Mouse (Mus musculus) bone marrow, adult 2 months (tissue): Measurements from ENCODE around the gene Gli2. TPM values are rescaled to one million over a fixed set of nuclear protein-coding genes. Genes with fewer than 3 reads are reported as not detected.

Experiments
- H3K27ac ChIP-seq: fragments of 200-500 bp; 2 replicates; pipeline ENCODE4 v1.5.1; 2012; ENCODE audit warnings: low read depth, mild to moderate bottlenecking, control low read depth, inconsistent platforms, low read length; ENCODE audit not compliant: control insufficient read depth, poor library complexity, insufficient read depth
- H3K4me1 ChIP-seq: fragments of 200-500 bp; 2 replicates; pipeline ENCODE4 v1.6.1; 2011; ENCODE audit warnings: low read length; ENCODE audit not compliant: control insufficient read depth, insufficient read depth
- H3K4me3 ChIP-seq: fragments of 200-500 bp; replicated peaks from 2 replicates; pipeline ENCODE3; 2011; ENCODE audit warnings: mild to moderate bottlenecking, low read depth, low read length, control low read depth; ENCODE audit not compliant: control insufficient read depth
- CTCF ChIP-seq: fragments of 200-500 bp; IDR thresholded peaks from 2 replicates; pipeline ENCODE4 v1.5.1; 2011; ENCODE audit warnings: low read length, control low read depth; ENCODE audit not compliant: control insufficient read depth, insufficient read depth
- POLR2A ChIP-seq: fragments of 200-500 bp; IDR thresholded peaks from 2 replicates; pipeline ENCODE4 v1.6.1; 2011; ENCODE audit warnings: low read depth, mild to moderate bottlenecking, control low read depth, low read length, borderline replicate concordance; ENCODE audit not compliant: control insufficient read depth
- WGBS: fragments of 180-500 bp; shearing (Covaris S2); methylation state at CpG from one replicate; pipeline ENCODE4 v1.1.7; 2018; 5-methylcytosine and 5-hydroxymethylcytosine counted together
- polyA plus RNA-seq: library from polyadenylated mRNA; stranded (reverse); fragments of >200 nt; gene quantifications from 2 replicates; pipeline ENCODE4 v1.2.4, GENCODE M21; 2011; ENCODE audit warnings: low replicate concordance; ENCODE audit not compliant: missing spikeins, insufficient read depth, insufficient read length

Gli2 gene
- polyA plus RNA-seq, 1 experiment, result not detected

- Histone ChIP-seq H3K4me3 (no peak overlapping the region), H3K4me1 (no peaks in the 10 kb centered on the region), H3K27ac (no peak overlapping the region)
- 21% methylated on average over 6 of the region's 6 CpGs for WGBS
- no peak for TF ChIP-seq POLR2A
- TF ChIP-seq CTCF, result no peak
Observed at GRCm38 (mm10) chr1:119048547-119048946, 4.9 kb downstream of the Gli2 start.

DNA sequence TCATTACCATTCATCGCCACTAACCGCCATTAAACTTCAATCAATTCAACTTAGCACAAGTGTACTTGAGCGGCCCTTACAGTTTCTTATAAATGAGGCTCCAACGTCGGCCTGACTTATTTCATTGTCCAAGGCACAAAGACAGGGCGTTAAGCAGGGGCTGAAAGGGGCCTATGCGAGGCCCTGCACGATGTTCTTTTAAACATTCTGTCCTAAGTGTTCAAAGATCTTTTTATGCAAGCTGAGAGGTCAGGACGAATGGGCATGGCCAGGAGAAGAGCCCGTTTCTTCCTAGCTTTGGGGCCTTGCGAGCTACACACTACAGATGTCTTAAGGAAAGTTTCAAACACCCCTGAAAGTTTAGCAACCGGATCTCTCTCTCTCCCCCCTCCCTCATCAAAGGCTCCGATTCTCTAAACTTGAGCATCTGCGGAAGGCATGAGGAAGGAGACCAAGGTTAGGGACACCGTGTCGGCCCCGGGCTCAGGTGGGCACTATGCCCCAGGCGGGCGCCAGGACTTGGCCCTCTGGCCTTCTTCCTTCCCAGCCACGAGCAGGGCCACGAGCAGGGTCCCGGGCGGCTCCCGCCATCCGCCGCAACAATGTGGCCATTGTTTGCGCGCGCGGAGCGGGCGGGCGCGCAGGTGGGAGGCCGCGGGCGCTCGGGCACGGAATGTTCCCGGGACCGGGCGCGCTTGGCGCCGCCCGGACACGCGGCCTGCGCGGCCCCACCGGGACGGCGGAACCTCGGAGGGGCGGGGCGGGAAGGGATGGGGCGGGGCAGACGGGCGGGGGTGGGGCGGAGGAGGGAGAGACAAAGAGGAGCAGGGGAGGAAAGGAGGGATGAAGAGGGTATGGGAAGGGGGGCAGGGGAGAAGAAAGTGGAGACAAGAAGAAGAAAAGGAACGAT, 5.7 kb downstream of the Gli2 start:
- H3K4me3 ChIP-seq, result no peak overlapping the region
- no peak overlapping the region for H3K27ac ChIP-seq
- TF ChIP-seq CTCF (no peak), POLR2A (no peak)
- no peaks in the 10 kb centered on the region for H3K4me1 ChIP-seq
- 11% methylated on average over 60 of the region's 61 CpGs for WGBS

- no peak overlapping the region for H3K27ac ChIP-seq
- no peaks in the 10 kb centered on the region for H3K4me1 ChIP-seq
- TF ChIP-seq CTCF (no peak), POLR2A (no peak)
- 70% methylated on average over 1 of the region's 1 CpGs for WGBS
- H3K4me3 ChIP-seq, result no peak overlapping the region
Observed at GRCm38 (mm10) chr1:119038436-119038835, 15.0 kb downstream of the Gli2 start.

DNA sequence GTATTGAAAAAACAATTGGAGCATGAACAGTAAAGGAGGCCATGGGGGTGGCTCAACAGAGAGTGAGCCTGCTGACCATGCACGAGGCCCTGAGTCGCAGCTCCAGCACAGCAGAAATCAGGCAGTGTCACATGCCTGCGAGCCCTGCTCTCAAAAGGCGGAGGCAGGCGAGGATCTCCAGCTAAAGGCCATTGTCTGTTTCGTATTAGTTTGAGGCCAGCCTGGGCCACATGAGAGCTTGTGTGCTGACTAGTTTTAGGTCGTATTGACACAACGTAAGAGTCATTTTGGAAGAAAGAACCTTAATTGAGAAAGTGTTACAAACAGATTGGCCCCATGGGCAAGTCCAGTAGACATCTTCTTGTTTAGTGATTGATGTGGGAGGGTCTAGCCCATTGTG, 17.5 kb downstream of the Gli2 start:
- no peak overlapping the region for H3K4me3 ChIP-seq
- TF ChIP-seq CTCF (no peak), POLR2A (no peak)
- WGBS, result 86% methylated on average over 8 of the region's 8 CpGs
- no peak overlapping the region for H3K27ac ChIP-seq
- H3K4me1 ChIP-seq, result no peaks in the 10 kb centered on the region

- 57% methylated on average over 9 of the region's 9 CpGs for WGBS
Observed at GRCm38 (mm10) chr1:119035301-119035700, 18.1 kb downstream of the Gli2 start.

GRCm38 (mm10) chr1:119034163-119034705, 19.2 kb downstream of the Gli2 start:
- H3K4me3 ChIP-seq, result no peak overlapping the region
- no peaks in the 10 kb centered on the region for H3K4me1 ChIP-seq
- 53% methylated on average over 13 of the region's 13 CpGs for WGBS
- TF ChIP-seq POLR2A (no peak), CTCF (no peak)
- no peak overlapping the region for H3K27ac ChIP-seq

More at GRCm38 (mm10) chr1:119035301-119035700, 18.1 kb downstream of the Gli2 start:
- TF ChIP-seq POLR2A, result no peak
- TF ChIP-seq CTCF, result no peak
- H3K27ac ChIP-seq, result no peak overlapping the region
- no peaks in the 10 kb centered on the region for H3K4me1 ChIP-seq
- H3K4me3 ChIP-seq, result no peak overlapping the region

- Histone ChIP-seq H3K27ac (no peak overlapping the region; the same call in 1 of the 2 replicates), H3K4me3 (no peak overlapping the region), H3K4me1 (no peaks in the 10 kb centered on the region)
- WGBS, result 59% methylated on average over 3 of the region's 3 CpGs
- TF ChIP-seq POLR2A, result no peak
- no peak for TF ChIP-seq CTCF
Observed at GRCm38 (mm10) chr1:119033450-119034162, 19.8 kb downstream of the Gli2 start.

DNA sequence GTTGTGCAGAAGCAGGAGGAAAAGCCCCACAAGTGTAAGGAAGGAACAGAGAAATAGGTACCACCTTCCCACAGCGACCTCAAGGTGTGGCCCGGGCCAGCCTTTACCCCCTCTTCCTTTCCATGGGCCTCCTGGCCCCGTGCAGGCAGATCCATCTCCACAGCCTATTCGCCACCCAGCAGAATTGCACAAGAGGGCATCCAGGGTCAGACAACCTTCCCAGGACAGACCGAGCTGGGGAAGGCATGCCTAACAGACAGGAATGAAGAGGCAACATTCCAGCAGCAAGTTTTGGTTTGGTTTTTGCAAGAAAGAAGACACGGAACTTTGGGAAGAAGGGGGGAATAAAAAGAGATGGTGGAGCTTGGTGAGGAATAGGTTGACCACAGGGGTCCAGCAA, 22.2 kb downstream of the Gli2 start:
- H3K4me1 ChIP-seq, result no peaks in the 10 kb centered on the region
- H3K4me3 ChIP-seq, result no peak overlapping the region
- H3K27ac ChIP-seq, result no peak overlapping the region
- WGBS, result 60% methylated on average over 6 of the region's 6 CpGs
- TF ChIP-seq CTCF, result no peak
- TF ChIP-seq POLR2A, result no peak
